ENCODE assay signal across 25 mouse cellular contexts in genomic region chr13:97785167-97785835, GRCm38 (mm10). TPM values are rescaled to one million over a fixed set of nuclear protein-coding genes. Genes with fewer than 3 reads are reported as not detected.
DNase-seq lines count a peak whose midpoint lies in the region; ATAC-seq lines count a peak whose summit lies in the region.
"Had no signal": no experiment of that assay in that cellular context is flagged by ENCODE, and none has a peak within 500 bp of the region (broad histone marks: within the 10 kb centered on the region; RNA-seq: fewer than 3 reads in every experiment).

No protein-coding gene starts in this region.

- no peaks in the 10 kb centered on the region for H3K4me1 ChIP-seq in hindbrain, embryonic 16.5 days (ENCODE audit: control insufficient read depth, insufficient read depth, low read depth, low read length)
- no peaks in the 10 kb centered on the region for H3K4me1 ChIP-seq in hindbrain, embryonic 11.5 days (replicated peaks; ENCODE audit: control insufficient read depth, insufficient read depth, low read length)
- H3K4me1 ChIP-seq in embryonic facial prominence, embryonic 13.5 days = peaks cover 51% of the 10 kb centered on the region
- H3K4me1 ChIP-seq in limb, embryonic 10.5 days = peaks cover 65% of the 10 kb centered on the region

- H3K4me3 ChIP-seq in hindbrain, embryonic 16.5 days (ENCODE audit: low read length) = no peak overlapping the region
- no peak overlapping the region for H3K4me3 ChIP-seq in hindbrain, embryonic 11.5 days (ENCODE audit: low read depth, low read length)
- H3K4me3 ChIP-seq in embryonic facial prominence, embryonic 13.5 days = no peak overlapping the region
- H3K4me3 ChIP-seq in limb, embryonic 10.5 days = no peak overlapping the region
- H3K4me3 ChIP-seq: heart, embryonic 15.5 days had no signal

- no peak overlapping the region for H3K9ac ChIP-seq in hindbrain, embryonic 16.5 days (ENCODE audit: low read depth, low read length)
- no peak overlapping the region for H3K9ac ChIP-seq in hindbrain, embryonic 11.5 days (ENCODE audit: low read depth, low read length)
- H3K9ac ChIP-seq in embryonic facial prominence, embryonic 13.5 days = no peak overlapping the region
- H3K9ac ChIP-seq: forebrain, postnatal 0 days; heart, embryonic 15.5 days had no signal

- no peaks in the 10 kb centered on the region for H3K27me3 ChIP-seq in hindbrain, embryonic 16.5 days (replicated peaks; ENCODE audit: control insufficient read depth, insufficient read depth, low read length)
- no peaks in the 10 kb centered on the region for H3K27me3 ChIP-seq in hindbrain, embryonic 11.5 days (ENCODE audit: control insufficient read depth, insufficient read depth, low read length)
- no peaks in the 10 kb centered on the region for H3K27me3 ChIP-seq in embryonic facial prominence, embryonic 13.5 days
- H3K27me3 ChIP-seq in limb, embryonic 10.5 days (ENCODE audit: low read depth, poor library complexity, severe bottlenecking) = peaks cover 7% of the 10 kb centered on the region; the same call in 1 of the 2 replicates
- H3K27me3 ChIP-seq: CH12.LX; heart, embryonic 15.5 days; Patski had no signal

- ATAC-seq in hindbrain, embryonic 16.5 days = peak; percentile 50
- no peak for ATAC-seq in hindbrain, embryonic 11.5 days (ENCODE audit: low FRiP score)
- ATAC-seq in embryonic facial prominence, embryonic 13.5 days (ENCODE audit: insufficient number of reproducible peaks, insufficient read depth, low FRiP score, low TSS enrichment, low read depth) = no peak
- ATAC-seq in granulocyte monocyte progenitor cell, adult 5-6 weeks (replicated peaks; ENCODE audit: poor library complexity, severe bottlenecking) = no peak
- ATAC-seq: forebrain, postnatal 0 days; hindbrain, postnatal 0 days; Patski had no signal

- DNase-seq in hindbrain, embryonic 11.5 days (ENCODE audit: low spot score) = no peak
- DNase-seq in limb, embryonic 10.5 days (ENCODE audit: low spot score) = peak; percentile 64
- DNase-seq in mesoderm, embryonic 11.5 days (ENCODE audit: low read depth, low spot score) = peak; percentile 41
- no peak for DNase-seq in cerebellum, postnatal 4 days (ENCODE audit: low spot score in 2 of 2)
- no peak for DNase-seq in urinary bladder, adult 2 months (ENCODE audit: low spot score)
- DNase-seq: adrenal gland, adult 2 months; B cell, adult 2 months; cerebellum, adult 11-12 months; cerebellum, postnatal 10 days; forebrain, postnatal 0 days; gastrocnemius, postnatal 25 days; kidney, adult 11 months; layer of hippocampus, adult 9-11 months; lung, postnatal 4 days; retina, postnatal 1 day; right cerebral cortex, postnatal 25 days had no signal

- 68% methylated on average over 10 of the region's 10 CpGs for WGBS in hindbrain, embryonic 16.5 days
- WGBS in hindbrain, embryonic 11.5 days = 71% methylated on average over 10 of the region's 10 CpGs
- 45% methylated on average over 10 of the region's 10 CpGs for WGBS in embryonic facial prominence, embryonic 13.5 days
- 40% methylated on average over 10 of the region's 10 CpGs for WGBS in limb, embryonic 10.5 days

- no peaks in the 10 kb centered on the region for H3K9me3 ChIP-seq in hindbrain, embryonic 16.5 days (ENCODE audit: control insufficient read depth, low read length)
- H3K9me3 ChIP-seq in hindbrain, embryonic 11.5 days (ENCODE audit: control insufficient read depth, low read length) = no peaks in the 10 kb centered on the region
- no peaks in the 10 kb centered on the region for H3K9me3 ChIP-seq in embryonic facial prominence, embryonic 13.5 days
- no peaks in the 10 kb centered on the region for H3K9me3 ChIP-seq in limb, embryonic 10.5 days (replicated peaks)
- H3K9me3 ChIP-seq: G1E; heart, embryonic 15.5 days had no signal

- no peaks in the 10 kb centered on the region for H3K36me3 ChIP-seq in hindbrain, embryonic 16.5 days (ENCODE audit: control insufficient read depth, insufficient read depth, low read length)
- H3K36me3 ChIP-seq in hindbrain, embryonic 11.5 days (ENCODE audit: control insufficient read depth, insufficient read depth, low read length) = no peaks in the 10 kb centered on the region
- no peaks in the 10 kb centered on the region for H3K36me3 ChIP-seq in embryonic facial prominence, embryonic 13.5 days
- H3K36me3 ChIP-seq in limb, embryonic 10.5 days = no peaks in the 10 kb centered on the region
- H3K36me3 ChIP-seq: G1E; heart, embryonic 15.5 days had no signal

- no peak overlapping the region for H3K4me2 ChIP-seq in hindbrain, embryonic 16.5 days (ENCODE audit: low read length)
- H3K4me2 ChIP-seq in hindbrain, embryonic 11.5 days (replicated peaks; ENCODE audit: low read depth, low read length) = no peak overlapping the region
- no peak overlapping the region for H3K4me2 ChIP-seq in embryonic facial prominence, embryonic 13.5 days
- H3K4me2 ChIP-seq: heart, embryonic 15.5 days had no signal

- H3K27ac ChIP-seq in hindbrain, embryonic 16.5 days (ENCODE audit: low read depth, low read length) = no peak overlapping the region; the same call in 1 of the 2 replicates
- no peak overlapping the region for H3K27ac ChIP-seq in hindbrain, embryonic 11.5 days (ENCODE audit: low read depth, low read length)
- peak overlapping the region; percentile 55; the same call in 1 of the 2 replicates for H3K27ac ChIP-seq in embryonic facial prominence, embryonic 13.5 days
- H3K27ac ChIP-seq in limb, embryonic 10.5 days = peak overlapping the region; percentile 61
- H3K27ac ChIP-seq: heart, embryonic 15.5 days; hindbrain, postnatal 0 days; kidney, postnatal 0 days had no signal

RNA-seq across cellular contexts. Expression of gene Gm10260, which starts 24.9 kb away (rescaled TPM):
- polyA plus RNA-seq in hindbrain, embryonic 16.5 days (2015; fragmentation: Nextera tagmentation; extraction: Ambion mirVana) = 2.5 and 6.8 TPM in 2 replicates
- polyA plus RNA-seq in hindbrain, embryonic 11.5 days (2014; fragmentation: Nextera tagmentation; extraction: Ambion mirVana) = 3.2 and 3.4 TPM in 2 replicates
- 1.4 and 21.8 TPM in 2 replicates for polyA plus RNA-seq in embryonic facial prominence, embryonic 13.5 days (2015; fragmentation: Nextera tagmentation; extraction: Ambion mirVana)
- 4.8 and 5.4 TPM in 2 replicates for polyA plus RNA-seq in limb, embryonic 10.5 days (2016; fragmentation: Nextera tagmentation; extraction: Ambion mirVana)
- total RNA-seq in granulocyte monocyte progenitor cell, adult 5-6 weeks (2014; fragmentation: Nextera tagmentation) = 17.2 and 27.7 TPM in 2 replicates
- total RNA-seq in granulocyte monocyte progenitor cell, adult 5-6 weeks (2017) = 26.3 and 38.6 TPM in 2 replicates
- 14.2 and 30.0 TPM in 2 replicates for polyA plus RNA-seq in urinary bladder, adult 2 months (2012; rRNA removed)

Comparison
In these comparisons a context has a peak if more than half of its experiments do, and no peak if none do; other contexts are left out.
1. H3K27ac ChIP-seq: peak in embryonic facial prominence, embryonic 13.5 days (single experiment) and limb, embryonic 10.5 days (single experiment); none in hindbrain, embryonic 16.5 days (single experiment) and hindbrain, embryonic 11.5 days (single experiment).
2. DNase-seq: peak in limb, embryonic 10.5 days (single experiment) and mesoderm, embryonic 11.5 days (single experiment); none in hindbrain, embryonic 11.5 days (single experiment), cerebellum, postnatal 4 days (0 of 2) and urinary bladder, adult 2 months (single experiment).